Mouse (Mus musculus): Measurements from ENCODE around the gene Inpp5a.

GRCm38 (mm10) chr7:139492946-139493345, 104.0 kb downstream of the Inpp5a start:
- TF ChIP-seq CTCF (IDR thresholded peaks at IDR 0.05; ENCODE audit: control insufficient read depth, insufficient read depth, insufficient replicate concordance, low read depth, low read length) (no peak), POLR2A (IDR thresholded peaks at IDR 0.05; ENCODE audit: control insufficient read depth, low read depth, low read length) (no peak)
